In genomic region chr14:25498367-25498766, GRCm38 (mm10) we compare ENCODE assay signal across 10 mouse cellular contexts. TPM values are rescaled to one million over a fixed set of nuclear protein-coding genes. Genes with fewer than 3 reads are reported as not detected.
A peak's percentile ranks its signal among the peaks of the same experiment; 100 is the strongest.
DNase-seq lines count a peak whose midpoint lies in the region; ATAC-seq and TF ChIP-seq lines count a peak whose summit lies in the region.
"Had no signal": no experiment of that assay in that cellular context is flagged by ENCODE, and none has a peak within 500 bp of the region (broad histone marks: within the 10 kb centered on the region; RNA-seq: fewer than 3 reads in every experiment).

No protein-coding gene starts in this region.

- no peak overlapping the region for H3K4me3 ChIP-seq in heart, embryonic 11.5 days (ENCODE audit: low read depth, low read length)
- no peak overlapping the region for H3K4me3 ChIP-seq in forebrain, embryonic 16.5 days (replicated peaks; ENCODE audit: low read length)
- H3K4me3 ChIP-seq in limb, embryonic 15.5 days = no peak overlapping the region
- H3K4me3 ChIP-seq: liver, embryonic 15.5 days had no signal

- TF ChIP-seq POLR2A in brain, embryonic 14.5 days (IDR thresholded peaks at IDR 0.05; ENCODE audit: borderline replicate concordance, extremely low read depth, insufficient read depth, insufficient read length, poor library complexity, severe bottlenecking) = no peak

- no peak for ATAC-seq in heart, embryonic 11.5 days (replicated peaks; ENCODE audit: insufficient number of reproducible peaks, low FRiP score, low TSS enrichment)
- ATAC-seq in forebrain, embryonic 16.5 days = no peak
- ATAC-seq in limb, embryonic 15.5 days (ENCODE audit: insufficient number of reproducible peaks, low FRiP score, low TSS enrichment, low read depth) = no peak
- ATAC-seq in monocyte, adult 5-6 weeks (replicated peaks; ENCODE audit: insufficient number of reproducible peaks, low FRiP score, low TSS enrichment, poor library complexity, severe bottlenecking) = no peak

- H3K4me2 ChIP-seq in heart, embryonic 11.5 days = no peak overlapping the region
- H3K4me2 ChIP-seq in forebrain, embryonic 16.5 days (ENCODE audit: low read length) = no peak overlapping the region
- H3K4me2 ChIP-seq in limb, embryonic 15.5 days = no peak overlapping the region
- H3K4me2 ChIP-seq: liver, embryonic 15.5 days had no signal

- no peaks in the 10 kb centered on the region for H3K9me3 ChIP-seq in heart, embryonic 11.5 days (replicated peaks; ENCODE audit: control insufficient read depth, low read length)
- H3K9me3 ChIP-seq in forebrain, embryonic 16.5 days (ENCODE audit: control insufficient read depth, low read length) = no peaks in the 10 kb centered on the region
- no peaks in the 10 kb centered on the region for H3K9me3 ChIP-seq in limb, embryonic 15.5 days
- H3K9me3 ChIP-seq: liver, embryonic 15.5 days had no signal

- peak overlapping the region; percentile 24; the same call in 1 of the 2 replicates for H3K27ac ChIP-seq in heart, embryonic 11.5 days (ENCODE audit: low read depth, low read length)
- H3K27ac ChIP-seq in forebrain, embryonic 16.5 days (ENCODE audit: low read length) = peak overlapping the region; percentile 84
- H3K27ac ChIP-seq in limb, embryonic 15.5 days = peak overlapping the region; percentile 55; the same call in 1 of the 2 replicates
- H3K27ac ChIP-seq: liver, embryonic 15.5 days had no signal

- intact Hi-C loops in heart, postnatal 10 days (cut with DNase I) = no loop called here

- no peak for DNase-seq in heart, postnatal 10 days
- peak; percentile 70 for DNase-seq in brain, embryonic 14.5 days (ENCODE audit: low read depth)
- no peak for DNase-seq in layer of hippocampus, adult 18-20 months (ENCODE audit: low spot score in 2 of 2)
- DNase-seq in thymus, postnatal 4 days = no peak
- DNase-seq: B cell, adult 2 months had no signal

- no peak overlapping the region; the same call in 1 of the 2 replicates for H3K9ac ChIP-seq in heart, embryonic 11.5 days (ENCODE audit: low read depth, low read length)
- peak overlapping the region; percentile 23; the same call in 1 of the 2 replicates for H3K9ac ChIP-seq in forebrain, embryonic 16.5 days (replicated peaks; ENCODE audit: low read depth, low read length)
- H3K9ac ChIP-seq in limb, embryonic 15.5 days = no peak overlapping the region
- H3K9ac ChIP-seq: liver, embryonic 15.5 days had no signal

- H3K27me3 ChIP-seq in heart, embryonic 11.5 days (ENCODE audit: control insufficient read depth, insufficient read depth, low read length) = no peaks in the 10 kb centered on the region
- H3K27me3 ChIP-seq in forebrain, embryonic 16.5 days (replicated peaks; ENCODE audit: control insufficient read depth, insufficient read depth, low read length) = no peaks in the 10 kb centered on the region
- H3K27me3 ChIP-seq in limb, embryonic 15.5 days = no peaks in the 10 kb centered on the region
- H3K27me3 ChIP-seq: liver, embryonic 15.5 days had no signal

- TF ChIP-seq CTCF in brain, embryonic 14.5 days (IDR thresholded peaks at IDR 0.05; ENCODE audit: borderline replicate concordance, extremely low read depth, insufficient read depth, insufficient read length) = no peak

- peaks cover 1% of the 10 kb centered on the region; the same call in 1 of the 2 replicates for H3K36me3 ChIP-seq in heart, embryonic 11.5 days (ENCODE audit: control insufficient read depth, insufficient read depth, low read length)
- no peaks in the 10 kb centered on the region for H3K36me3 ChIP-seq in forebrain, embryonic 16.5 days (ENCODE audit: control insufficient read depth, insufficient read depth)
- H3K36me3 ChIP-seq in limb, embryonic 15.5 days = peaks cover 11% of the 10 kb centered on the region

- peaks cover 89% of the 10 kb centered on the region for H3K4me1 ChIP-seq in heart, embryonic 11.5 days (ENCODE audit: control insufficient read depth, insufficient read depth, low read length)
- H3K4me1 ChIP-seq in forebrain, embryonic 16.5 days (replicated peaks; ENCODE audit: control insufficient read depth, insufficient read depth, low read length) = peaks cover 61% of the 10 kb centered on the region
- peaks cover 82% of the 10 kb centered on the region for H3K4me1 ChIP-seq in limb, embryonic 15.5 days

- WGBS in heart, embryonic 11.5 days (ENCODE audit: insufficient replicate concordance) = 51% methylated on average over 7 of the region's 7 CpGs
- WGBS in forebrain, embryonic 16.5 days = 9% methylated on average over 7 of the region's 7 CpGs
- WGBS in limb, embryonic 15.5 days = 25% methylated on average over 7 of the region's 7 CpGs

RNA-seq across cellular contexts. Expression of gene Zmiz1, which starts 39.4 kb away (rescaled TPM):
- polyA plus RNA-seq in heart, embryonic 11.5 days (2014; fragmentation: Nextera tagmentation; extraction: Ambion mirVana) = 34.9 and 36.2 TPM in 2 replicates
- 10 to 100 TPM; 70.9 to 72.0 TPM for total RNA-seq in heart, postnatal 10 days (2021)
- 55.4 and 141 TPM in 2 replicates for polyA plus RNA-seq in brain, embryonic 14.5 days (2012; rRNA removed)
- 52.6 and 56.6 TPM in 2 replicates for polyA plus RNA-seq in forebrain, embryonic 16.5 days (2015; fragmentation: Nextera tagmentation; extraction: Ambion mirVana)
- polyA plus RNA-seq in limb, embryonic 15.5 days (2015; fragmentation: Nextera tagmentation; extraction: Ambion mirVana) = 41.9 and 50.5 TPM in 2 replicates
- total RNA-seq in layer of hippocampus, adult 18-20 months (2021) = 10 to 100 TPM; 86.3 to 88.2 TPM
- total RNA-seq in monocyte, adult 5-6 weeks (2017) = 18.2 to 63.6 TPM (median 22.9 TPM) in 3 replicates

Comparison
In these comparisons a context has a peak if more than half of its experiments do, and no peak if none do; other contexts are left out.
1. H3K27ac ChIP-seq: peak in every context shown above with its lines; median percentile 84 in forebrain, embryonic 16.5 days; 55 in limb, embryonic 15.5 days; 24 in heart, embryonic 11.5 days.